Mouse (Mus musculus) MEL (cell line): ENCODE results near the gene Prox2.

ENCODE experiments used
- CTCF ChIP-seq, 3 experiments: IDR thresholded peaks in 2 of 3; conservative IDR thresholded peaks in 1 of 3; 2 replicates each; pipeline ENCODE4 v1.5.1; 2011 to 2012; ENCODE audit warnings: low read length in 3 of 3, low read depth in 2 of 3, mild to moderate bottlenecking in 2 of 3, improper control_type of control experiment in 1 of 3, inconsistent platforms in 1 of 3, mixed read lengths in 1 of 3, moderate library complexity in 1 of 3; ENCODE audit not compliant: control insufficient read depth in 1 of 3, insufficient read depth in 1 of 3, poor library complexity in 1 of 3, severe bottlenecking in 1 of 3
- GATA1 ChIP-seq: IDR thresholded peaks from 2 replicates; pipeline ENCODE4 v1.6.1; 2011; ENCODE audit warnings: low read depth, low read length, improper control_type of control experiment
- POLR2A ChIP-seq, 2 experiments: IDR thresholded peaks; 2 replicates each; pipeline ENCODE4 v1.6.1; 2011 to 2012; ENCODE audit warnings: low read length in 2 of 2, mild to moderate bottlenecking in 2 of 2, control low read depth in 1 of 2, improper control_type of control experiment in 1 of 2, low read depth in 1 of 2, moderate library complexity in 1 of 2; ENCODE audit not compliant: control insufficient read depth in 1 of 2, insufficient read depth in 1 of 2, poor library complexity in 1 of 2
- RCOR1 ChIP-seq: IDR thresholded peaks from 2 replicates; pipeline ENCODE4 v1.6.1; 2012; ENCODE audit warnings: low read depth, mild to moderate bottlenecking, inconsistent platforms, low read length, improper control_type of control experiment
- SIN3A ChIP-seq: IDR thresholded peaks from 2 replicates; pipeline ENCODE4 v1.6.1; 2012; ENCODE audit warnings: low read length, improper control_type of control experiment, inconsistent platforms
- TBP ChIP-seq: IDR thresholded peaks from 2 replicates; pipeline ENCODE4 v1.8.0; 2011; ENCODE audit warnings: low read depth, low read length, improper control_type of control experiment
- TCF12 ChIP-seq: IDR thresholded peaks from 2 replicates; pipeline ENCODE4 v1.6.1; 2014; ENCODE audit warnings: low read depth, mild to moderate bottlenecking, inconsistent platforms, low read length, improper control_type of control experiment, moderate library complexity
- USF2 ChIP-seq, 2 experiments: IDR thresholded peaks; 2 replicates each; pipeline ENCODE4 v1.6.1; 2011 to 2012; ENCODE audit warnings: improper control_type of control experiment in 2 of 2, low read length in 2 of 2, borderline replicate concordance in 1 of 2, inconsistent platforms in 1 of 2, low read depth in 1 of 2, mild to moderate bottlenecking in 1 of 2; ENCODE audit not compliant: insufficient read depth in 1 of 2

- TF ChIP-seq SIN3A: no peak
- no peak for TF ChIP-seq TBP
- TF ChIP-seq TCF12: no peak
- no peak for TF ChIP-seq CTCF (IDR thresholded peaks at IDR 0.05 in 2 of 3, conservative IDR thresholded peaks at IDR 0.05 in 1 of 3; ENCODE audit: control insufficient read depth in 1 of 3, insufficient read depth in 1 of 3, low read depth in 2 of 3, low read length in 3 of 3, poor library complexity in 1 of 3, severe bottlenecking in 1 of 3)
- TF ChIP-seq GATA1: no peak
- TF ChIP-seq USF2 (IDR thresholded peaks at IDR 0.05; ENCODE audit: borderline replicate concordance in 1 of 2, insufficient read depth in 1 of 2, low read depth in 1 of 2, low read length in 2 of 2): no peak
- no peak for TF ChIP-seq POLR2A (IDR thresholded peaks at IDR 0.05; ENCODE audit: control insufficient read depth in 1 of 2, insufficient read depth in 1 of 2, low read depth in 1 of 2, low read length in 2 of 2, poor library complexity in 1 of 2)
- TF ChIP-seq RCOR1: no peak
These were observed 45.8 kb upstream of the Prox2 start for GRCm38 (mm10) chr12:85156324-85156723.
